Mouse (Mus musculus) heart, adult 2 months (tissue): ENCODE results near the gene Tmcc1.

ENCODE experiments used
- CTCF ChIP-seq: fragments of 200-600 bp; IDR thresholded peaks from 2 replicates; pipeline ENCODE4 v1.8.1; 2022; ENCODE audit warnings: antibody characterized with exemption, mild to moderate bottlenecking, moderate library complexity
- EP300 ChIP-seq: fragments of 200-500 bp; IDR thresholded peaks from 2 replicates; pipeline ENCODE4 v1.6.1; 2011; ENCODE audit warnings: low read depth, low read length, control low read depth; ENCODE audit not compliant: insufficient read depth
- POLR2A ChIP-seq: fragments of 200-500 bp; IDR thresholded peaks from 2 replicates; pipeline ENCODE4 v1.6.1; 2011; ENCODE audit warnings: mild to moderate bottlenecking, low read depth, low read length, control low read depth; ENCODE audit not compliant: insufficient read depth

DNA sequence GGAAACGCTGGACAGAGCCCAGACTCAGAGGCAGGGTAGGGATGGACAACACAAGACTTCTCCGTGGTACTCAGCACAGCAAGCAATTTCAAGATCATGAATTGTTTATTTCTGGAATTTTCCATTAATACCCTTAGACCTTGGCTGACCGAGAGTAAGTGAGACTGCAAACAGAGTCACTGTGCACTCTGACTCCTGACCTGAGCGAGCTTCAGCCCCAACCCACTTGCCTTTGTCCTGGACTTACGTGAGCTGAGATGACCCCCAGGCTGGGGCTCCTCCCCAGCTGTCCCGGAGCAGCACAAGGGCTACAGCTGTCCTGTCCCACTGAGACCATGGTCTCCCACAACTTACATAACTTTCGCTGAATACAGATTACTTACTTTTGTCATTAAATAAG lies 210.4 kb downstream of the Tmcc1 start:
- TF ChIP-seq POLR2A: no peak
- TF ChIP-seq CTCF: no peak
- TF ChIP-seq EP300: no peak
